Mouse (Mus musculus) hindbrain, embryonic 16.5 days (tissue): ENCODE results near the gene Plekha5. TPM values are rescaled to one million over a fixed set of nuclear protein-coding genes. Genes with fewer than 3 reads are reported as not detected.
"Not testable (repeated sequence)": the region's sequence is repeated elsewhere in the genome, so short reads cannot be mapped to it uniquely, and the experiment has no call there.

ENCODE experiments used
- ATAC-seq: fragments of 200-750 bp; cut with Nextera tagmentation; 2 replicates; pipeline ENCODE4 v1.8.0; 2017; ENCODE audit warnings: moderate TSS enrichment, moderate library complexity
- H3K27ac ChIP-seq: fragments of 300-500 bp; sonication (generic); 2 replicates; pipeline ENCODE4 v1.5.1; 2014; ENCODE audit warnings: low read depth, mild to moderate bottlenecking, control low read depth, low read length, moderate library complexity
- H3K27me3 ChIP-seq: fragments of 300-500 bp; sonication (generic); replicated peaks from 2 replicates; pipeline ENCODE4 v1.6.1; 2014; ENCODE audit warnings: low read length; ENCODE audit not compliant: control insufficient read depth, insufficient read depth
- H3K36me3 ChIP-seq: fragments of 300-500 bp; sonication (generic); 2 replicates; pipeline ENCODE4 v1.6.1; 2014; ENCODE audit warnings: mild to moderate bottlenecking, low read length, moderate library complexity, mixed read lengths; ENCODE audit not compliant: control insufficient read depth, insufficient read depth
- H3K4me1 ChIP-seq: fragments of 300-500 bp; sonication (generic); 2 replicates; pipeline ENCODE4 v1.6.1; 2014; ENCODE audit warnings: low read depth, low read length; ENCODE audit not compliant: control insufficient read depth, insufficient read depth
- H3K4me2 ChIP-seq: fragments of 300-500 bp; sonication (generic); 2 replicates; pipeline ENCODE4 v1.6.1; 2014; ENCODE audit warnings: mild to moderate bottlenecking, low read length, control low read depth, moderate library complexity
- H3K4me3 ChIP-seq: fragments of 300-500 bp; sonication (generic); 2 replicates; pipeline ENCODE4 v1.5.1; 2014; ENCODE audit warnings: mild to moderate bottlenecking, low read length, control low read depth, moderate library complexity
- H3K9ac ChIP-seq: fragments of 300-500 bp; sonication (generic); 2 replicates; pipeline ENCODE4 v1.6.1; 2014; ENCODE audit warnings: low read depth, mild to moderate bottlenecking, control low read depth, low read length, moderate library complexity
- H3K9me3 ChIP-seq: fragments of 300-500 bp; sonication (generic); 2 replicates; pipeline ENCODE4 v1.6.1; 2014; ENCODE audit warnings: mild to moderate bottlenecking, low read length, moderate library complexity; ENCODE audit not compliant: control insufficient read depth
- WGBS: fragments of 180-500 bp; shearing (Covaris S2); extraction: QIAGEN DNeasy Blood & Tissue Kit; methylation state at CpG from one replicate; pipeline ENCODE4 v1.1.7; 2014; 5-methylcytosine and 5-hydroxymethylcytosine counted together
- polyA plus RNA-seq: library from polyadenylated mRNA; unstranded; fragments of >200 nt; fragmentation: Nextera tagmentation; extraction: Ambion mirVana; gene quantifications from 2 replicates; pipeline ENCODE4 v1.2.1, GENCODE M21; 2015

Gene Plekha5
- polyA plus RNA-seq, 1 experiment from 2014 or later: 31.2 TPM

DNA sequence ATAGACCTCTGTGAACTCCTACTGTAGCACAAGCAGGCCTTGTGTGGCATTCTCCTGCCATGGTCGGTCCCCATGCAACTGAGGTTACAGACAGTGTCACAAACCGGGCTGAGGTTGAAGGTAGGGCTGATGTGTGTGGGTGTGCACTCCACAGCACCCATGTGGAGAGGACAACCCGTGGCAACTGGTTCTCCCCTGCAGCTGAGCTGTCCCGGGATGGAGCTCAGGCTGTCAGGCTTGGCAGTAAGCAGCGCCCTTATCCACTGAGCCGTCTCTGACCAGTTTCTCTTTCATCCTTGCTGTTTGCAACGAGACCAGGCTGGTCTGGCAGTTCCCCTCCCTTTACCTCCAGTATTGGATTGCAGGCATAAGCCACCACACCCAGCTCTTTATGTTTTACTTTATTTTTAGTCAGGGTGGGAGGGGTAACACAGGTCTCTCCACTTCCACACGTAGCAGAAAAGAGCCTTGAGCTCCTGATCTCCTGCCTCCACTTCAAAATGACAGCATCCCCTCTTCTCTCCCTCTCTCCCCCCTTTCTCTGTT, 162.9 kb downstream of the Plekha5 start:
- Histone ChIP-seq H3K27ac (no peak overlapping the region), H3K9ac (no peak overlapping the region), H3K27me3 (no peaks in the 10 kb centered on the region), H3K9me3 (no peaks in the 10 kb centered on the region), H3K4me2 (no peak overlapping the region), H3K4me3 (no peak overlapping the region), H3K4me1 (no peaks in the 10 kb centered on the region), H3K36me3 (peaks cover 46% of the 10 kb centered on the region)
- no peak; the same call in 1 of the 2 replicates for ATAC-seq
- 87% methylated on average over 8 of the region's 8 CpGs for WGBS

DNA sequence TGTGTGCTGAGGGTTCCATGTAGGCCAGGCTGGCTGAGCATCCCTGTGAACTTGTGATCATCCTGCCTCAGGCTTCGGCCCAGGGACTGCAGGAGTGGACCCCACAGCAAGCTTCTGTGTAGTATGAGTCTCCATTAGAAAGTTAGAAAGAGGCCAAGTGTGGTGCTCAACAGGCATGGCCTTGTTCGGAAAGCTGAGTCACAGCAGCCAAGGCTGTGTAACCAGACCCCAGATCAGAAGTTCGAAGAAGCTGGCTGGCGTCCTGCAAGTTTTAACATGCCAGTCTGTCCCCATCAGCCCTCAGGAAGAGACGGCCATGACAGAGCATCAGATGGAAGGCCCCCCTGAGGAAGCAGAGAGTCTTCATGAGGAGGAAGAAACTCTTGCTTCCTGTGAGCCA, 167.5 kb downstream of the Plekha5 start:
- H3K4me2 ChIP-seq: no peak overlapping the region
- H3K27me3 ChIP-seq: no peaks in the 10 kb centered on the region
- no peak overlapping the region for H3K4me3 ChIP-seq
- no peaks in the 10 kb centered on the region for H3K4me1 ChIP-seq
- ATAC-seq: no peak
- 95% methylated on average over 5 of the region's 5 CpGs for WGBS
- peaks cover 58% of the 10 kb centered on the region for H3K36me3 ChIP-seq
- H3K27ac ChIP-seq: no peak overlapping the region
- no peaks in the 10 kb centered on the region for H3K9me3 ChIP-seq
- no peak overlapping the region for H3K9ac ChIP-seq

DNA sequence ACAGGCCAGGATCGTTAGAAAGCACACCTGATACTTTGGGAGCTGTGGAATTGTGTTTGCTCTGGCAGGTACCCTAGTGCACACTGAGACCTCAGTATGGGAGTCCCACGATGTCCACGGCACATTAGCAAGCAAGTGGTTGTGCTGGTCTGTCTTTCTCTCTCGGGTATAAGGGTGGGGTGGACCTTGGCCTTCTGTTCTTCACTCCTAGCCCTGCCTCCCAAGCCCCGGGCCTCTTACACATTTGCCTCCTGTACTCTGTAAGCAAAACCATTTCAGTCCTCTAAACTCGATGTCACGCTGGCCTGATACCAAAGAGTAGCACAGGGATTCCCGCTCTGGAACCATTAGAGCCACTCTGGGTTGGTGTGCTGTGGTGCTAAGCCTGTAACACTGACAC, 168.9 kb downstream of the Plekha5 start:
- Histone ChIP-seq H3K36me3 (peaks cover 47% of the 10 kb centered on the region), H3K27ac (no peak overlapping the region), H3K4me3 (no peak overlapping the region), H3K4me1 (no peaks in the 10 kb centered on the region), H3K4me2 (no peak overlapping the region), H3K27me3 (no peaks in the 10 kb centered on the region), H3K9ac (no peak overlapping the region), H3K9me3 (no peaks in the 10 kb centered on the region)
- ATAC-seq: no peak
- 90% methylated on average over 8 of the region's 8 CpGs for WGBS

DNA sequence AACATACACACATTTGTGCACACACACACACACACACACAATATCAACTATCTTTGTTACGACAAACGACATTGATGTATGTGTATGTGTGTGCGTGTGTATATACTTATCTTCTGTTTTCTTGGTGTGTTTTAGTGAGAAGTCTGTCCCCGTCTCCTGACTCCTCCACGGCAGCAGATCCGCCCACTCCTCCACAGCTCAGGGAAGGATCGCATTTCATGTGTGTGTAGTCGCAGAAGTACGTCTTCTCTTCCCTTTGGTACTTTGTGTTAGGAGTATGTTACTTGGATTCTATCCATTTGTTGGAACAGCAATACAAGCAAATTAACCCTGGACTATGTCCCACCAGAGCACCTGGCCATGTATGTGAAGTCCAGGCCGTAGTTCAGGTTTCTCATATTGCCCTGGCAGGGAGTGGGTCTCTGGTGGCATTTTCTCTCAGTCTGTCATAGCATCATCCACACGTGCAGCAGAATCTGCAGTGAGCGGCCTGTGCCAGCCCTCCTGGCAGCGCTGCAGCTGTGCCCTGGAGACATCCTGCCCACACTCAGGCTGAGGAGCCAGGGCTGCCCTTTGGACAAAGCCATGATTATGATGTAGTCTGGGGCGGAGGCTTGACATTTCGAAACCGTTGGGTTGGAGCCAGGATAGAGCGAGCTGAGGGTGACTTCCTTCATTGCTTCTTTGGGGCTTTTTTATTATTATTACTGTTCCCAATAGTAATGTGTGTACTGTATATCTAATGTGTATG, 169.7 kb downstream of the Plekha5 start:
- Histone ChIP-seq H3K4me3 (no peak overlapping the region), H3K4me1 (no peaks in the 10 kb centered on the region), H3K9me3 (no peaks in the 10 kb centered on the region), H3K36me3 (peaks cover 44% of the 10 kb centered on the region), H3K9ac (no peak overlapping the region), H3K27me3 (no peaks in the 10 kb centered on the region), H3K4me2 (no peak overlapping the region), H3K27ac (no peak overlapping the region)
- ATAC-seq: peak; percentile 41; the same call in 1 of the 2 replicates
- 80% methylated on average over 17 of the region's 17 CpGs for WGBS

DNA sequence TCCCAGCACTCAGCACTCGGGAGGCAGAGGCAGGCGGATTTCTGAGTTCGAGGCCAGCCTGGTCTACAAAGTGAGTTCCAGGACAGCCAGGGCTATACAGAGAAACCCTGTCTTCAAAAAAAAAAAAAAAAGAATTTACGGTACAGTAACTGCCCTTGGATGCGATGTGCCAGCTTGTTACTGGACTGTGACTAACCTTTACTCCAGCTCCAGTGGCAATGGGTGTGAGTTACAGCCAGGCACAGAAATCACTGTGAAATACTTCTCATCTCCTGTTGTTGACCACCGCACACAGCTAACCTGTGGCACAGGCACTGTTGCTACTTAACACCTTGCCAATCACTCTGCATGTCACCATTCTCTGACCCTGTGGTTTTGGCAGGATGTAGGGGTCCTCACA, 171.7 kb downstream of the Plekha5 start:
- peaks cover 38% of the 10 kb centered on the region for H3K36me3 ChIP-seq
- H3K27ac ChIP-seq, H3K27me3 ChIP-seq, H3K4me2 ChIP-seq, H3K9me3 ChIP-seq, H3K9ac ChIP-seq, H3K4me3 ChIP-seq, ATAC-seq, H3K4me1 ChIP-seq: not testable (repeated sequence)
- 97% methylated on average over 6 of the region's 6 CpGs for WGBS

DNA sequence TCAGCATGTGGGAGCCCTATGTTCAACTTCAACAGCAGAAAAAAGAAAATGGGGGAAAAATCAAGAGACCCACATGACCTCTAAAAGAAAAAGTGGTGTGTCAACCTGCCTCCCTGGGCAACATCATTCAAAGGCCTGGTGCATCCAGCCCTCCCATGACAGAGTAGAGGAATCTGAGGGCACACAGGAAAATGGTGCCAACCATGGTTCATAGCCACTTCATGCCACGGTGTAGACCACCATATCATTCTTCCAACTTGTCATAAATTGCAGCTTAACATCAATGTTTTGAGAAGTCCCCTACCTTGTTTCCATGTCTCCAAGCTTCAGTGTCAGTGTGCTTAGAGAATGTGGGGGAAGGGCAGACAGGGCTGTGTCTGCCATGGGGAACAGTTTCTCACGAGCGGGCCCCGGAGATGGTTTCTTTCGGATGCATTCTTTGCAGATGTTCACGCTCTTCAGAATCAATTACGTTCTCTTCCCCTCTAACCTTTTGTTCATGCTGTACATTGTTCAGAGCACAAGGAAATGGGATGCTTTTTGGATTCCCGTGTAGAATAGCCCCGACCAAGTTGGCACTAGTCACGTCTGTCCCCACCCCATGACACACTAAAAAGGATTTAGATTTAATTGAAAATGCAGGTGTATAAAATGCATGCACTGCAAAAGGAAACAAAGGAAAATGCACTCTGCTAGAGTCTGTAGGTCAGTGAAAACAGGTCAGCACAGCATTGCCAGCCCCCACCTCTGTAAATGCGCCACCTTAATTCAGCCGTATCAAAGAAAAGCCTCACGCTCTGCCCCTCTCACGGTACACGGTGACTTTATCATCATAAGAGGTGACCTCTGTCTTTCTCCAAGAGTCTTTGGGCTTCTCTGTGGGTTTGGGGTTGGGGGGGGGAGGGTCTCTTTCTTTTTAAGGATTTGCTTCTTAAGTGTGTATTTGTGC, 173.8 kb downstream of the Plekha5 start:
- H3K27me3 ChIP-seq: no peaks in the 10 kb centered on the region
- WGBS: 43% methylated on average over 15 of the region's 15 CpGs
- no peak overlapping the region for H3K4me3 ChIP-seq
- H3K4me2 ChIP-seq: no peak overlapping the region
- H3K9me3 ChIP-seq: no peaks in the 10 kb centered on the region
- no peak overlapping the region for H3K27ac ChIP-seq
- H3K9ac ChIP-seq: no peak overlapping the region
- no peaks in the 10 kb centered on the region for H3K4me1 ChIP-seq
- ATAC-seq: no peak; the same call in 1 of the 2 replicates
- peaks cover 24% of the 10 kb centered on the region for H3K36me3 ChIP-seq

DNA sequence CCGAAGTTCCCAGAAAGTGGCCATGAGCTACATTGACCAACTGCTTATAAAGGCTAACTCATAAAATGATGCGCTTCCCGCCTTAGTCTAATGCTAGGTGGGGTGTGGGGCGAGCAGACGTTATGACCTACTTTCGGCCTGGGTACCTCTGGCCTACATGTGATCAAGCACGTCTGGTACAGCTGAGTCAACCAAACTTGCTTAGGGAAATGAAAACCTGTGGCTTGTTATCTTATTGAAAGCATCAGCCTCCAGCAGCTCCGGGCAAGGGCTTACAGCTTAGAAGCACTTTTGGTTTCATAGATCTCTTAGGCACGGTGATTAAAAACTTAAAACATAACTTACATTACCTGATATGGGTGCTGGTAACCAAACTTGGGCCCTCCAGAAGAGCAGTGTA, 174.7 kb downstream of the Plekha5 start:
- Histone ChIP-seq H3K9ac (no peak overlapping the region), H3K4me1 (peaks cover 4% of the 10 kb centered on the region), H3K27ac (no peak overlapping the region), H3K36me3 (peaks cover 21% of the 10 kb centered on the region), H3K9me3 (no peaks in the 10 kb centered on the region), H3K27me3 (no peaks in the 10 kb centered on the region), H3K4me3 (no peak overlapping the region), H3K4me2 (no peak overlapping the region)
- 90% methylated on average over 9 of the region's 9 CpGs for WGBS
- no peak for ATAC-seq

DNA sequence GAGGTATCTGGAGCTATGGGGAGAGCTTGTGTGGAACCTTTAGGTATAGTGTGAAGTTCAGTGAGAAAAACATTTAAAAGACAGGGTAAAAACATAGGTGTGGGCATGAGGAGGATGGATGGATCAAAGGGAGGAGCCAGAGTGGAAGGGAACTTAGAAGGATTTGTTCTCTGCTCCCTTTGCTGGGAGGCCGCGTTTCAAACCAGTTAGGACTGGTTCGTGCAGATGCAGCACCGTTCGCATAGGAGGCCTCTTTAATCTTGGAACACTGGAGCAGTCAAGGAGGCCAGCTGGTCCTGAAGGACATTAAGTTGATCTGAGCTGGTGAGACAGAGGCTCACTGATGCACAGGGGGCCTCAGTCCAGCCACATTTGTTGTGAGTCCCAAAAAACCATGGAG, 175.5 kb downstream of the Plekha5 start:
- Histone ChIP-seq H3K27me3 (no peaks in the 10 kb centered on the region), H3K36me3 (peaks cover 14% of the 10 kb centered on the region; the same call in 1 of the 2 replicates), H3K4me1 (peaks cover 6% of the 10 kb centered on the region), H3K9ac (no peak overlapping the region), H3K9me3 (no peaks in the 10 kb centered on the region), H3K4me3 (no peak overlapping the region), H3K4me2 (no peak overlapping the region), H3K27ac (no peak overlapping the region)
- 91% methylated on average over 5 of the region's 5 CpGs for WGBS
- ATAC-seq: no peak

DNA sequence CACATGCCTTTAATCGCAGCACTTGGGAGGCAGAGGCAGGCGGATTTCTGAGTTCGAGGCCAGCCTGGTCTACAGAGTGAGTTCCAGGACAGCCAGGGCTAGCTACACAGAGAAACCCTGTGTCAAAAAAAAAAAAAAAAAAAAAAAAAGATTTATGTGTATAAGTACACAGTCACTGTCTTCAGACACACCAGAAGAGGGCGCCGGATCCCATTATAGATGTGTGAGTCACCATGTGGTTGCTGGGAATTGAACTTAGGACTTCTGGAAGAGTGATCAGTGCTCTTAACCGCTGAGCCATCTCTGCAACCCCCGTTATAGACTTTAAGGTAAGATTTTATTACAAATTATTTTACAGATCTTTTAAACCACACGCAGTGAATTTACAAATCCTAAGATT, 176.8 kb downstream of the Plekha5 start:
- not testable (repeated sequence) for H3K36me3 ChIP-seq, H3K27ac ChIP-seq, H3K4me1 ChIP-seq, H3K4me3 ChIP-seq, H3K9ac ChIP-seq, H3K9me3 ChIP-seq, H3K4me2 ChIP-seq, H3K27me3 ChIP-seq, ATAC-seq
- 90% methylated on average over 8 of the region's 8 CpGs for WGBS
